Mouse (Mus musculus) heart, embryonic 12.5 days (tissue): Measurements from ENCODE around the gene Rps6ka5. TPM values are rescaled to one million over a fixed set of nuclear protein-coding genes. Genes with fewer than 3 reads are reported as not detected.
A peak's percentile ranks its signal among the peaks of the same experiment; 100 is the strongest.

ENCODE experiments used
- ATAC-seq: fragments of 200-750 bp; cut with Nextera tagmentation; 2 replicates; pipeline ENCODE4 v1.8.0; 2017; ENCODE audit warnings: moderate TSS enrichment, moderate library complexity; ENCODE audit not compliant: insufficient number of reproducible peaks, low FRiP score
- H3K27ac ChIP-seq: fragments of 300-500 bp; sonication (generic); 2 replicates; pipeline ENCODE4 v1.5.1; 2016; ENCODE audit warnings: mild to moderate bottlenecking, moderate library complexity; ENCODE audit not compliant: poor library complexity, severe bottlenecking
- H3K27me3 ChIP-seq: fragments of 300-500 bp; sonication (generic); replicated peaks from 2 replicates; pipeline ENCODE4 v1.6.1; 2016; ENCODE audit warnings: mild to moderate bottlenecking, moderate library complexity
- H3K36me3 ChIP-seq: fragments of 300-500 bp; sonication (generic); 2 replicates; pipeline ENCODE4 v1.6.1; 2016; ENCODE audit warnings: mild to moderate bottlenecking, moderate library complexity
- H3K4me1 ChIP-seq: fragments of 300-500 bp; sonication (generic); replicated peaks from 2 replicates; pipeline ENCODE4 v1.6.1; 2016; ENCODE audit warnings: mild to moderate bottlenecking
- H3K4me2 ChIP-seq: fragments of 300-500 bp; sonication (generic); 2 replicates; pipeline ENCODE4 v1.6.1; 2016; ENCODE audit warnings: mild to moderate bottlenecking, moderate library complexity
- H3K4me3 ChIP-seq: fragments of 300-500 bp; sonication (generic); 2 replicates; pipeline ENCODE4 v1.5.1; 2016; ENCODE audit warnings: mild to moderate bottlenecking
- H3K9ac ChIP-seq: fragments of 300-500 bp; sonication (generic); 2 replicates; pipeline ENCODE4 v1.6.1; 2016; ENCODE audit warnings: mild to moderate bottlenecking, moderate library complexity
- H3K9me3 ChIP-seq: fragments of 300-500 bp; sonication (generic); replicated peaks from 2 replicates; pipeline ENCODE4 v1.6.1; 2016; ENCODE audit warnings: mild to moderate bottlenecking, moderate library complexity
- WGBS: fragments of 180-500 bp; shearing (Covaris S2); methylation state at CpG from one replicate; pipeline ENCODE4 v1.1.7; 2016; 5-methylcytosine and 5-hydroxymethylcytosine counted together
- polyA plus RNA-seq: library from polyadenylated mRNA; unstranded; fragments of >200 nt; fragmentation: Nextera tagmentation; extraction: Ambion mirVana; gene quantifications from 2 replicates; pipeline ENCODE4 v1.2.1, GENCODE M21; 2016

Gene Rps6ka5
- polyA plus RNA-seq, 1 experiment from 2014 or later, result 5.4 TPM

- Histone ChIP-seq H3K9me3 (no peaks in the 10 kb centered on the region), H3K27me3 (no peaks in the 10 kb centered on the region), H3K9ac (no peak overlapping the region), H3K4me2 (no peak overlapping the region), H3K4me3 (no peak overlapping the region), H3K27ac (no peak overlapping the region), H3K4me1 (peaks cover 13% of the 10 kb centered on the region), H3K36me3 (no peaks in the 10 kb centered on the region)
- no peak for ATAC-seq
- WGBS, result 61% methylated on average over 3 of the region's 3 CpGs
These were observed 86.1 kb downstream of the Rps6ka5 start for GRCm38 (mm10) chr12:100640726-100641125.

GRCm38 (mm10) chr12:100639680-100640079, 87.1 kb downstream of the Rps6ka5 start:
- no peaks in the 10 kb centered on the region for H3K27me3 ChIP-seq
- ATAC-seq, result no peak
- 0 out of 2 replicates have a peak overlapping the region, but pooled peaks have one; percentile 3 for H3K9ac ChIP-seq
- WGBS, result 14% methylated on average over 7 of the region's 7 CpGs
- no peaks in the 10 kb centered on the region for H3K36me3 ChIP-seq
- peaks cover 13% of the 10 kb centered on the region for H3K4me1 ChIP-seq
- H3K9me3 ChIP-seq, result no peaks in the 10 kb centered on the region
- H3K27ac ChIP-seq, result no peak overlapping the region
- H3K4me3 ChIP-seq, result no peak overlapping the region
- peak overlapping the region; percentile 11; the same call in 1 of the 2 replicates for H3K4me2 ChIP-seq

- H3K27ac ChIP-seq, result no peak overlapping the region
- no peak overlapping the region for H3K4me3 ChIP-seq
- H3K9me3 ChIP-seq, result no peaks in the 10 kb centered on the region
- peaks cover 13% of the 10 kb centered on the region for H3K4me1 ChIP-seq
- ATAC-seq, result no peak
- no peaks in the 10 kb centered on the region for H3K36me3 ChIP-seq
- 85% methylated on average over 8 of the region's 8 CpGs for WGBS
- H3K9ac ChIP-seq, result no peak overlapping the region
- no peak overlapping the region for H3K4me2 ChIP-seq
- H3K27me3 ChIP-seq, result no peaks in the 10 kb centered on the region
These were observed 88.9 kb downstream of the Rps6ka5 start for GRCm38 (mm10) chr12:100637886-100638285.

GRCm38 (mm10) chr12:100636733-100637132, 90.0 kb downstream of the Rps6ka5 start:
- peaks cover 13% of the 10 kb centered on the region for H3K4me1 ChIP-seq
- no peak overlapping the region for H3K4me3 ChIP-seq
- no peaks in the 10 kb centered on the region for H3K9me3 ChIP-seq
- no peaks in the 10 kb centered on the region for H3K36me3 ChIP-seq
- no peak for ATAC-seq
- WGBS, result 34% methylated on average over 3 of the region's 3 CpGs
- H3K27me3 ChIP-seq, result no peaks in the 10 kb centered on the region
- H3K9ac ChIP-seq, result no peak overlapping the region
- no peak overlapping the region; the same call in 1 of the 2 replicates for H3K27ac ChIP-seq
- H3K4me2 ChIP-seq, result no peak overlapping the region

- 71% methylated on average over 2 of the region's 2 CpGs for WGBS
- ATAC-seq, result no peak
- no peak overlapping the region for H3K4me3 ChIP-seq
These were observed 90.5 kb downstream of the Rps6ka5 start for GRCm38 (mm10) chr12:100636299-100636633.

GRCm38 (mm10) chr12:100635601-100636298, 91.0 kb downstream of the Rps6ka5 start:
- H3K4me3 ChIP-seq, result no peak overlapping the region
- no peaks in the 10 kb centered on the region for H3K27me3 ChIP-seq
- H3K9me3 ChIP-seq, result no peaks in the 10 kb centered on the region
- WGBS, result 84% methylated on average over 6 of the region's 6 CpGs
- no peaks in the 10 kb centered on the region for H3K36me3 ChIP-seq
- H3K9ac ChIP-seq, result no peak overlapping the region
- no peak for ATAC-seq
- H3K4me2 ChIP-seq, result no peak overlapping the region
- H3K27ac ChIP-seq, result no peak overlapping the region
- peaks cover 13% of the 10 kb centered on the region for H3K4me1 ChIP-seq

More at GRCm38 (mm10) chr12:100636299-100636633, 90.5 kb downstream of the Rps6ka5 start:
- Histone ChIP-seq H3K9ac (no peak overlapping the region), H3K36me3 (no peaks in the 10 kb centered on the region), H3K4me1 (peaks cover 13% of the 10 kb centered on the region), H3K4me2 (no peak overlapping the region), H3K27ac (no peak overlapping the region), H3K9me3 (no peaks in the 10 kb centered on the region), H3K27me3 (no peaks in the 10 kb centered on the region)

GRCm38 (mm10) chr12:100633231-100633630, 93.6 kb downstream of the Rps6ka5 start:
- Histone ChIP-seq H3K9ac (no peak overlapping the region), H3K4me3 (no peak overlapping the region), H3K27ac (no peak overlapping the region), H3K4me2 (no peak overlapping the region), H3K36me3 (no peaks in the 10 kb centered on the region), H3K27me3 (no peaks in the 10 kb centered on the region), H3K9me3 (no peaks in the 10 kb centered on the region), H3K4me1 (peaks cover 7% of the 10 kb centered on the region; the same call in 1 of the 2 replicates)
- WGBS, result 85% methylated on average over 3 of the region's 3 CpGs
- no peak for ATAC-seq

GRCm38 (mm10) chr12:100631286-100631685, 95.5 kb downstream of the Rps6ka5 start:
- Histone ChIP-seq H3K9ac (no peak overlapping the region), H3K36me3 (no peaks in the 10 kb centered on the region), H3K27me3 (no peaks in the 10 kb centered on the region), H3K4me3 (no peak overlapping the region), H3K27ac (no peak overlapping the region), H3K4me1 (0 out of 2 replicates have a peak, but pooled peaks cover 3% of the 10 kb centered on the region), H3K9me3 (no peaks in the 10 kb centered on the region), H3K4me2 (no peak overlapping the region)
- ATAC-seq, result no peak
- 76% methylated on average over 7 of the region's 7 CpGs for WGBS

- no peak overlapping the region for H3K27ac ChIP-seq
- 88% methylated on average over 6 of the region's 6 CpGs for WGBS
- H3K4me2 ChIP-seq, result no peak overlapping the region
- H3K36me3 ChIP-seq, result no peaks in the 10 kb centered on the region
- no peak overlapping the region for H3K9ac ChIP-seq
- no peaks in the 10 kb centered on the region for H3K4me1 ChIP-seq
- no peaks in the 10 kb centered on the region for H3K9me3 ChIP-seq
- no peak overlapping the region for H3K4me3 ChIP-seq
- H3K27me3 ChIP-seq, result no peaks in the 10 kb centered on the region
- ATAC-seq, result no peak
These were observed 97.5 kb downstream of the Rps6ka5 start for GRCm38 (mm10) chr12:100629126-100629920.

- Histone ChIP-seq H3K27me3 (no peaks in the 10 kb centered on the region), H3K9ac (no peak overlapping the region), H3K4me3 (no peak overlapping the region), H3K36me3 (no peaks in the 10 kb centered on the region), H3K4me1 (no peaks in the 10 kb centered on the region), H3K4me2 (no peak overlapping the region), H3K27ac (no peak overlapping the region), H3K9me3 (no peaks in the 10 kb centered on the region)
- 23% methylated on average over 1 of the region's 1 CpGs for WGBS
- no peak for ATAC-seq
These were observed 99.6 kb downstream of the Rps6ka5 start for GRCm38 (mm10) chr12:100626991-100627677.
